Mouse (Mus musculus) midbrain, embryonic 13.5 days (tissue): ENCODE data around the gene Fa2h. TPM values are rescaled to one million over a fixed set of nuclear protein-coding genes. Genes with fewer than 3 reads are reported as not detected.
"Not testable (repeated sequence)": the region's sequence is repeated elsewhere in the genome, so short reads cannot be mapped to it uniquely, and the experiment has no call there.

Experiments
- ATAC-seq: fragments of 200-750 bp; cut with Nextera tagmentation; 2 replicates; pipeline ENCODE4 v1.8.0; 2017; ENCODE audit warnings: mild to moderate bottlenecking, moderate TSS enrichment, moderate library complexity
- H3K27ac ChIP-seq: fragments of 300-500 bp; sonication (generic); 2 replicates; pipeline ENCODE4 v1.5.1; 2015; ENCODE audit warnings: inconsistent platforms, mild to moderate bottlenecking, moderate library complexity
- H3K27me3 ChIP-seq: fragments of 300-500 bp; sonication (generic); 2 replicates; pipeline ENCODE4 v1.6.1; 2015; ENCODE audit warnings: mild to moderate bottlenecking, inconsistent platforms
- H3K36me3 ChIP-seq: fragments of 300-500 bp; sonication (generic); 2 replicates; pipeline ENCODE4 v1.6.1; 2015; ENCODE audit warnings: mild to moderate bottlenecking, inconsistent platforms
- H3K4me1 ChIP-seq: fragments of 300-500 bp; sonication (generic); replicated peaks from 2 replicates; pipeline ENCODE4 v1.6.1; 2015; ENCODE audit warnings: inconsistent platforms
- H3K4me2 ChIP-seq: fragments of 300-500 bp; sonication (generic); replicated peaks from 2 replicates; pipeline ENCODE4 v1.6.1; 2015; ENCODE audit warnings: moderate library complexity, mild to moderate bottlenecking, inconsistent platforms
- H3K4me3 ChIP-seq: fragments of 300-500 bp; sonication (generic); replicated peaks from 2 replicates; pipeline ENCODE4 v1.5.1; 2015; ENCODE audit warnings: mild to moderate bottlenecking, inconsistent platforms
- H3K9ac ChIP-seq: fragments of 300-500 bp; sonication (generic); replicated peaks from 2 replicates; pipeline ENCODE4 v1.6.1; 2015; ENCODE audit warnings: mild to moderate bottlenecking, inconsistent platforms
- H3K9me3 ChIP-seq: fragments of 300-500 bp; sonication (generic); 2 replicates; pipeline ENCODE4 v1.6.1; 2016; ENCODE audit warnings: mild to moderate bottlenecking, inconsistent platforms
- WGBS: fragments of 180-500 bp; shearing (Covaris S2); methylation state at CpG from one replicate; pipeline ENCODE4 v1.1.7; 2015; 5-methylcytosine and 5-hydroxymethylcytosine counted together
- polyA plus RNA-seq: library from polyadenylated mRNA; unstranded; fragments of >200 nt; fragmentation: Nextera tagmentation; extraction: Ambion mirVana; gene quantifications from 2 replicates; pipeline ENCODE4 v1.2.1, GENCODE M21; 2015

Gene Fa2h
- polyA plus RNA-seq, 1 experiment from 2014 or later: 0.08 TPM

DNA sequence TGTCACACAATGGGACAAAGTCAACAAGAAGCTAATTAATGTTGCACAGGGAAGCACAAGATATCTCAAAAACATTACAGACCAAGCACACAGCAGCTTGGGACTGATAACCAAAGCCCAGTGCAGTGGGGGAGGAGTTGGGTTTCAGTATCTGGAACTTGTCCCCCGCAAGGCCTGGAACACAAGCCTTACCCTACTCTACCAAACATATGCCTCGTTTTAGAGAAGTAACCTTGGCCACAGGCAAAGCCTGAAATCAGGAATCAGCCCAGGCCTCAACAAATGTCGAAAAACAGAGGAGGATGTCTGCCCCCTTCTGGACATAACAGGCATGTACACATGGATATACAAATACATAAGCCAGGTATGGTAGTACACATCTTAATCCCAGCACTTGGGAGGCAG is 80.9 kb downstream of the Fa2h start:
- no peak overlapping the region for H3K9ac ChIP-seq
- ATAC-seq: no peak
- 73% methylated on average over 3 of the region's 3 CpGs for WGBS
- H3K9me3 ChIP-seq: no peaks in the 10 kb centered on the region
- no peaks in the 10 kb centered on the region for H3K4me1 ChIP-seq
- no peak overlapping the region for H3K4me3 ChIP-seq
- no peaks in the 10 kb centered on the region for H3K27me3 ChIP-seq
- H3K4me2 ChIP-seq: no peak overlapping the region
- H3K27ac ChIP-seq: no peak overlapping the region
- no peaks in the 10 kb centered on the region for H3K36me3 ChIP-seq

DNA sequence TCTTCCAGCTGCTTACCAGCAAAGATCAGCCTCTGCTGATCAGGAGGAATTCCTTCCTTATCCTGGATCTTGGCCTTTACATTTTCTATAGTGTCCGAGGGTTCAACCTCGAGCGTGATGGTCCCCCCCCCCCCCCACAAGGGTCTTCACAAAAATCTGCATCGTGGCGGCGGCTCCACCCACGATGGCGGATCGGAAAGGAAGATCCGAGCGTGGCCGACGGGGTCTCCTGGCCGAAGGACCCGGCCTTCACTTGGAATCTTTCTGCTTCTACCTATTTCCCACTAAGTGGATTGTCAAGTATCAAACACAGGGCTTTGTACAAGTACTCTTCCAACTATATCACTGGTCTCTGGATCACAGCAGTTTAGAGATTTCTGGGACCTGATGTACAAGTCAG is 83.6 kb downstream of the Fa2h start:
- H3K27ac ChIP-seq, ATAC-seq, H3K4me2 ChIP-seq, H3K9ac ChIP-seq, H3K4me3 ChIP-seq, H3K36me3 ChIP-seq, H3K4me1 ChIP-seq, H3K9me3 ChIP-seq, H3K27me3 ChIP-seq: not testable (repeated sequence)
- WGBS: 90% methylated on average over 15 of the region's 15 CpGs

DNA sequence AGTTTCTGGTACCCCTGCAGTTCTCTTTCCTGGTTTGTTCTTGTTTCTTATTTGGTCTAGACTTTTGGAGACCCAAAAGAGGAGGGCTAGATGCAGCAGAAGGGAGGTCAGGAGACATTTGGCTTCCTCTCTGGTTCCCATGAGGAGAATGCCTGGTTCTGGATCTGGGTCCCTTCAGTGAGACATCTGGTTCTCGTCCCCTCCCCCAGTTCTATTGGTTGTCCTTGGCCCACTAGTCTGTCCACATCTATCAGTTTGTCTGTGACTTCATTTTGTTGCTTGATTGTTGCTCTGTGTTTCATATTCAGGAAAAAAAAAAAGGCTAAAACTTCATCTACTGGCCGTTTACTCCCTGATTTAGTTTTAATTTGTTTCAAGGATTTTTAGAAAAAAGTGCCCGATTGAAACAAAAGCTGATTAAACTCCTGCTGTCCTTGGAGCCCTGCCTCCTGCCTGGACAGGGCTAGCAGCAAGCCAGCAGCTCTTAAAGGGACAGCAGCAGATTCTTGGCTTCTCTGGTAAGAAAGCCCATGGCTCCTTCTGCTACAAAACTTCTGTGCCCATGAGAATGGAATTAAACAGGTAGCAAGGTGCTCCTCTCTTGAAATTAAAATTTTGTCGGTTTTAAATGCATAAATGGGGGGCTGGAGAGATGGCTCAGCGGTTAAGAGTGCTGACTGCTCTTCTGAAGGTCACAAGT is 88.4 kb downstream of the Fa2h start:
- Histone ChIP-seq H3K4me3 (no peak overlapping the region), H3K9me3 (no peaks in the 10 kb centered on the region), H3K4me2 (no peak overlapping the region), H3K27ac (no peak overlapping the region), H3K9ac (no peak overlapping the region), H3K27me3 (no peaks in the 10 kb centered on the region), H3K4me1 (no peaks in the 10 kb centered on the region), H3K36me3 (no peaks in the 10 kb centered on the region)
- WGBS: 26% methylated on average over 5 of the region's 5 CpGs
- no peak for ATAC-seq

DNA sequence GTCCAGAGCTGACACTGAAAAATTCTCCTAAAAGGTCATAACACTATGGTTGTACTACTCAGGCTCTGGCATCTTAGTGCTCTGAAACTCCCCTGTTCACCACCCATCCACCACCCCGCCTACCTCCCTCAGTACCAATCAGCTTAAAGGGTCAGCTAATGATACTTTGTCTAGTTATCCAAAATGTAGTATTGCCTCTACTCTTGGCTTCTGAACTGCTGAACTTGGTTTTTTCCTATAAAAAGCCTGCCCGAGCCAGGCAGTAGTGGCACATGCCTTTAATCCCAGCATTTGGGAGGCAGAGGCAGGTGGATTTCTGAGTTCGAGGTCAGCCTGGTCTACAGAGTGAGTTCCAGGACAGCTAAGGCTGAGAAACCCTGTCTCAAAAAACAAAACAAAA is 89.3 kb downstream of the Fa2h start:
- H3K27ac ChIP-seq: no peak overlapping the region
- H3K9ac ChIP-seq: no peak overlapping the region
- H3K36me3 ChIP-seq: no peaks in the 10 kb centered on the region
- WGBS: 90% methylated on average over 3 of the region's 3 CpGs
- peaks cover 1% of the 10 kb centered on the region for H3K4me1 ChIP-seq
- no peak overlapping the region for H3K4me3 ChIP-seq
- ATAC-seq: no peak
- no peaks in the 10 kb centered on the region for H3K27me3 ChIP-seq
- no peak overlapping the region for H3K4me2 ChIP-seq
- H3K9me3 ChIP-seq: no peaks in the 10 kb centered on the region

DNA sequence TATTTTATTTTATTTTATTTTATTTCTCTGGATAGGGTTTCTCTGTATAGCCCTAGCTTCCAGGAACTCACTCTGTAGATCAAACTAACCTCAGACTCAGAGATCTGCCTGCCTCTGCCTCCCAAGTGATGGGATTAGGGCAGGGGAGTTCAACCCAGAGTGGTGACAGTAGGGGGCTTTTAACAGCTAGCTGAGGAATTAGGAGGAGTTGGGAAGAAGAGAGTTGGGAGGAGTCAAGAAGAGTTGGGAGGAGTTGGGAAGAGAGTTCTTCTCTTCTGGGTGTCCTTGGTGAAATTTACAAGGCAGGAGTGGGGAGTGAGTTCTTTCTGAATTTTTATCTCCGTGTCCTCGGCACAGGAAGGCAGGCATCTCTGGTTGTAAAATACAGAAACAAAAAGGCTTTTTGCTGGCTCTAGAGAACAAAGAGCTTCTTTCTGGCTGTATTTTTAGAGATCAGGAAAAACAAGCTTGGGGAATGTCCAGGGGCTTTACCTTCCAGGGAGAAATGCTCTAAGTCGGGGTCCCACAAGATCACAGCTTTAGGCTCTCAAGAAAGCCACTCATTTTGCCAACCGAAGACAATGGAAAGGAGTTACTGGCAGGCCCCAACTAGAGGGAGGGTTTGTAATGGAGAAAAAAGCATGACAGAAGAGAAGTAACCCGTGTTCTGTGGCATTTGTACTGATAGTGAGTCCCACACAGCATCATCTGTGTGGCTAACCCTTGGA is 90.4 kb downstream of the Fa2h start:
- not testable (repeated sequence) for H3K9me3 ChIP-seq, H3K36me3 ChIP-seq, H3K4me3 ChIP-seq, ATAC-seq, H3K27ac ChIP-seq, H3K9ac ChIP-seq, H3K27me3 ChIP-seq, H3K4me2 ChIP-seq
- 86% methylated on average over 5 of the region's 5 CpGs for WGBS
- H3K4me1 ChIP-seq: peaks cover 11% of the 10 kb centered on the region

DNA sequence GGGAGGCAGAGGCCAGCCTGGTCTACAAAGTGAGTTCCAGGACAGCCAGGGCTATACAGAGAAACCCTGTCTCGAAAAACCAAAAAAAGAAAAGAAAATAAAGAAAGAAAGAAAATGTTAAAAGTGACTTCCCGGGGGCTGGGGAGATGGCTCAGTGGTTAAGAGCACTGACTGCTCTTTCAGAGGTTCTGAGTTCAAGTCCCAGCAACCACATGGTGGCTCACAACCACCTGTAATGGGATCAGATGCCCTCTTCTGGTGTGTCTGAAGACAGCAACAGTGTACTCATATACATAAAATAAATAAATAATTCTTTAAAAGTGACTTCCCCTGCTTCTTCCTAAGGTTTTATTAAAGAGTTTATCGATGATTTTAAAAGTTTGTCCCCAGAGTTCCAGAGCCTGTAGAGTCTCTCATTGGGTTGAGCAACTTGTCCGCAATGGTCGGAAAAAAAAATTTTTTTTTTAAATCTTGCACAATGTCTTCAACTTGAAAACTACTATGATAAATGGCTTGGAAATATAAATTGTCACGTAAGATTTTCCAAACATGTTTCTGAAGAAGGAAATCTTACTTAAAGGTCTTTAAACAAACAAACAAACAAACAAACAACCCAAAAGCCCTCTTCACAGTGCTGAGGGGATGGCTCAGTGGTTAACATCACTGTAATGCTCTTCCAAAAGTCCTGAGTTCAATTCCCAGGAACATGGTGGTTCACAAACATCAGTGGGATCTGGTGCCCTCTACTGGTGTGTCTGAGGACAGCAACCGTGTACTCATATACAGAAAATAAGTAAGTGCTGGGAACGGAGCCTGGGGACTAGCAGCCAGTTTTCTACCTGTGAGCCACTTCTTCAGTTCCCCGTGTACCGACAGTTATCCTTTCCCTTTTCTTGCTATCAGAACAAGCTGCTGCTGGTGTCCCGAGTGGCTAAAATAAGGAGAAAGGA is 92.8 kb downstream of the Fa2h start:
- Histone ChIP-seq H3K36me3 (peaks cover 10% of the 10 kb centered on the region), H3K27ac (no peak overlapping the region), H3K4me3 (peak overlapping the region; percentile 28), H3K9ac (no peak overlapping the region), H3K9me3 (no peaks in the 10 kb centered on the region), H3K27me3 (no peaks in the 10 kb centered on the region), H3K4me1 (peaks cover 16% of the 10 kb centered on the region), H3K4me2 (peak overlapping the region; percentile 42)
- no peak for ATAC-seq
- 66% methylated on average over 11 of the region's 11 CpGs for WGBS

DNA sequence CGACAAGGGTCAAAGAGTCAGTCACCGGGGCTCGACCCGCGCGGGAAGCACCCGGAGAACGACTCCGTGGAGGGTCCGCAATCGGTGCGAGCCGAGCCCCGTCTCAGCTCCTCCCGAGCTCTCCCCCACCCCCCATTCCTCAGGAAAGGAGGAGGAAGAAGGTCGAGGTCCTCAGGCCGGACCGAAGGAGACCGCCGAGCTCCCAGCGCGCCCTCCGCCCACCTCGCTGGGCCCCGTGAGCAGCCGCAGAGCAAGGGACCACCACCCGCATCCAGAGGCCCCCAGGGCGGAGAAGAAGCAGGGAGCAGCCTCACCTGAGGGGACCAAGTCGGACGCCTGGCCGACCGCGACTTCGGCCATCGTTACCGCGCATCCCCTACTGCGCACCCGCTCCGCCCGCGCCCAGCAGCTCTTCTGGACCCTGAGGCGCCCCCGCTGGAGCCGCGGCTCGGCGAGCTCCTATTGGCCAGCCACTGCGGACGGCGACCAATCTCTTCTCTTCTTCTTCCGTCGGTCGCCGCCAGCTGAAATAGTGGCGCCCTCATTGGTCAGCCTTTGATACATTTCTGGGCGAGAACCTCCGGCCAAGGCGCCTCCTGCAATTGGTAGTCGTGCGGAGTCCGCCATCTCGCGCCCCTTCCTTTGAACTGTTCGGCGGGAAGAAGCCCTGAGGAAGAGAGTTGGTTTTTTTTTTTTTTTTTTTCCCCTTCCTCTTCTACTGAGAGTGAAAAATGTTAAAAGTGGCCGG is 93.6 kb downstream of the Fa2h start, which contains the start of gene Rfwd3:
TSS of gene Rfwd3 (minus strand) at position 402 of the 748 bp plus-strand sequence.
- H3K4me3 ChIP-seq: peak within 1 kb of the TSS; percentile 96
- under 1% methylated on average over 62 of the region's 67 CpGs for WGBS
- no peaks in the 10 kb centered on the region for H3K27me3 ChIP-seq
- peak within 1 kb of the TSS; percentile 73 for H3K4me2 ChIP-seq
- peak within 1 kb of the TSS; percentile 81 for H3K27ac ChIP-seq
- H3K4me1 ChIP-seq: peaks cover 16% of the 10 kb centered on the region
- H3K9me3 ChIP-seq: no peaks in the 10 kb centered on the region
- peaks cover 17% of the 10 kb centered on the region for H3K36me3 ChIP-seq
- H3K9ac ChIP-seq: peak within 1 kb of the TSS; percentile 92
- ATAC-seq: peak; percentile 99

DNA sequence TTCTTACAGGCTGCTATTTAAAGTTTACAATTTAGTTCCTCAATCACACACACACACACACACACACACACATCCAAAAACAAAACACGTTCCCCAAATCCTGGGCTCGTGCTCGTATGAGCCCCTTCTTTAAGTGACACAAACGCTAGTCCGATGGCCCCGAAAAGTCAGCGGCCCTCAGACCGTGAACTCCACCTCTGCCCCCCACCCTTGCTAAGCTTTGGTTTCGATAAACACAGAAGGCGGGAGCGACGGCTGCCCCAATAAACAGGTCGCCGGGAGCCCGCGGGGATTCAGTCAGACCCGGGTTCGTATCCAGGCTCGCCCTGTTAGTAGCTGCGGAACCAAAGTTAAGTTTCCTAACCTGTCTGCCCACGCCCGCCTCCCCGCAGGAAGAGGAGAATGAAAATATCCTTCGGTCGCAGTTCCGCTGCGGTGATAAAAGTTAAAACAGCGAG is 94.2 kb downstream of the Fa2h start:
- peaks cover 16% of the 10 kb centered on the region for H3K4me1 ChIP-seq
- H3K4me3 ChIP-seq: peak overlapping the region; percentile 96
- peaks cover 19% of the 10 kb centered on the region for H3K36me3 ChIP-seq
- no peaks in the 10 kb centered on the region for H3K27me3 ChIP-seq
- peak overlapping the region; percentile 92 for H3K9ac ChIP-seq
- H3K27ac ChIP-seq: peak overlapping the region; percentile 81; the same call in 1 of the 2 replicates
- H3K9me3 ChIP-seq: no peaks in the 10 kb centered on the region
- no peak for ATAC-seq
- WGBS: under 1% methylated on average over 28 of the region's 28 CpGs
- peak overlapping the region; percentile 73 for H3K4me2 ChIP-seq

DNA sequence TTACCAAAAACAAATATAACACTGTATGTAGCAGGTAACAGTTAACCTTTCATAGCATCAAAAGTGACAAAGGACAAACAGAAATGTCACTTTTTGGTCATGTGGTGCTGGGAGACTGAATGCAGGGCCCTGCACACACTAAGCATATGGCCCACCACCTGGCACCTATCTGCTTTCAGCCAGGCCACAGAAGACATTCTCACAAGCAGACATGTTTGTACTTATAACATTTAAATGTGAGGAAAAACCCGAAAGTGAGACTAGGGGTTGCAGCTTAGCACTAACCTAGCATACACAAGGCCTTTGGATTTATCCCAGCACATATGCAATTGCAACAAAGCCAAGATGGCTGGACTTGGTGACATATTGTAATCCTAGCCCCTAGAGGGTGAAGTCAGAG is 95.6 kb downstream of the Fa2h start:
- no peak for ATAC-seq
- Histone ChIP-seq H3K9me3 (no peaks in the 10 kb centered on the region), H3K36me3 (peaks cover 33% of the 10 kb centered on the region), H3K27me3 (no peaks in the 10 kb centered on the region), H3K9ac (no peak overlapping the region; the same call in 1 of the 2 replicates), H3K4me3 (0 out of 2 replicates have a peak overlapping the region, but pooled peaks have one; percentile 96), H3K27ac (no peak overlapping the region), H3K4me1 (peaks cover 16% of the 10 kb centered on the region), H3K4me2 (peak overlapping the region; percentile 25; the same call in 1 of the 2 replicates)
- WGBS: 86% methylated on average over 1 of the region's 1 CpGs
